Mouse (Mus musculus) embryonic facial prominence, embryonic 10.5 days (tissue): ENCODE measurements around the gene Hexim2. TPM values are rescaled to one million over a fixed set of nuclear protein-coding genes. Genes with fewer than 3 reads are reported as not detected.

Experiments
- DNase-seq: peaks from one replicate; pipeline ENCODE4 v3.0.0-alpha.2; 2017; ENCODE audit warnings: low spot score
- H3K27ac ChIP-seq: fragments of 300-500 bp; sonication (generic); replicated peaks from 2 replicates; pipeline ENCODE4 v1.5.1; 2016; ENCODE audit warnings: mild to moderate bottlenecking
- H3K27me3 ChIP-seq: fragments of 300-500 bp; sonication (generic); replicated peaks from 2 replicates; pipeline ENCODE4 v1.6.1; 2016; ENCODE audit warnings: low read depth, mild to moderate bottlenecking; ENCODE audit not compliant: poor library complexity, severe bottlenecking
- H3K36me3 ChIP-seq: fragments of 300-500 bp; sonication (generic); replicated peaks from 2 replicates; pipeline ENCODE4 v1.6.1; 2016; ENCODE audit warnings: mild to moderate bottlenecking, moderate library complexity
- H3K4me1 ChIP-seq: fragments of 300-500 bp; sonication (generic); 2 replicates; pipeline ENCODE4 v1.6.1; 2016
- H3K4me3 ChIP-seq: fragments of 300-500 bp; sonication (generic); 2 replicates; pipeline ENCODE4 v1.5.1; 2016; ENCODE audit warnings: mild to moderate bottlenecking, moderate library complexity
- H3K9me3 ChIP-seq: fragments of 300-500 bp; sonication (generic); 2 replicates; pipeline ENCODE4 v1.6.1; 2016; ENCODE audit warnings: mild to moderate bottlenecking
- WGBS: fragments of 180-500 bp; shearing (Covaris S2); methylation state at CpG from one replicate; pipeline ENCODE4 v1.1.7; 2016; 5-methylcytosine and 5-hydroxymethylcytosine counted together
- polyA plus RNA-seq: library from polyadenylated mRNA; unstranded; fragments of >200 nt; fragmentation: Nextera tagmentation; extraction: Ambion mirVana; gene quantifications from 2 replicates; pipeline ENCODE4 v1.2.1, GENCODE M21; 2016

Hexim2 gene
- polyA plus RNA-seq, 1 experiment from 2014 or later, result 8.4 TPM

GRCm38 (mm10) chr11:103114270-103114943, 17.8 kb upstream of the Hexim2 start:
- peaks cover 44% of the 10 kb centered on the region for H3K27me3 ChIP-seq
- H3K27ac ChIP-seq, result peak overlapping the region; percentile 96
- no peak for DNase-seq

GRCm38 (mm10) chr11:103115163-103116007, 16.8 kb upstream of the Hexim2 start:
- Histone ChIP-seq H3K36me3 (no peaks in the 10 kb centered on the region), H3K9me3 (no peaks in the 10 kb centered on the region), H3K27ac (peak overlapping the region; percentile 96), H3K27me3 (peaks cover 40% of the 10 kb centered on the region), H3K4me3 (peak overlapping the region; percentile 76), H3K4me1 (peaks cover 58% of the 10 kb centered on the region)
- under 1% methylated on average over 34 of the region's 34 CpGs for WGBS
- DNase-seq, result peak; percentile 85

More at GRCm38 (mm10) chr11:103114270-103114943, 17.8 kb upstream of the Hexim2 start:
- Histone ChIP-seq H3K36me3 (no peaks in the 10 kb centered on the region), H3K4me1 (peaks cover 58% of the 10 kb centered on the region), H3K4me3 (peak overlapping the region; percentile 76), H3K9me3 (no peaks in the 10 kb centered on the region)
- WGBS, result 84% methylated on average over 11 of the region's 11 CpGs

DNA sequence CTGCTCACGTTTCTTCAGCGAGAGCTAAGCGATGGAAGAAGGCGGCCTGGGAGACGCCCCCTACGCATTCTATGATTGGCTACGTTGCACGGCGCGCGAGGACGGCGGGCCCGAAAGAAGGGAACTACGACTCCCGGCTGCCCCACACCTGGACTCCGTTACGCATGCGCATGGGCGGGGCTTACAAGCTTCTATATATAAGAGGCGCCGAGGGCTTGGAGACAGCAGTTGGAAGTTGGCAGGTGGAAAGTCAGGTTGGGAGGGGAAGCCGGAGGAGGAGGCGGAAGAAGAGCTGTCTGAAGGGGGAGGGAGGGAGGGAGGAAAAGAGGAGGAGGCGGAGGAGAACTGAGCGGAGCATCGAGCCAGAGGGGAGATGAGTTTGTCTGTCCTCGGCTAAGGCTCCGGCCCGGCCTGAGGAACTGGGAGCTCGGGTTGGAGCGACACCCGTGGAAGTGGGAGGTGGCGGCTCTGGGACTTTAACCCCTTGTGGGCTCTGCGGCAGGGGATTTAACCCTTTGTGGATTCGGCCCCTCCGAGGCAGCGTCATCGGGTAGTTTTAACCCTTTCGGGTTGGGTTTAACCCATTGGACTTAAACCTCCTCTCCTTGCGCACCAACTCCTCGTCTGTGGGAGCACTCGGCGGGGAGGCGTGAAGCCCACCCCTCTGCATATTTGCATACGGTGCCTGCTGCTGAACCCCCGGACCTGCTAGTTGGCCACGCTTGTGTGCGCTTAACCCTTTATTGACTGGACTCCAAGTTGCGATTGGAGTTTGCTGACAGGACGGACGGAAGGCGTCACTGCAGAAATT, 16.0 kb upstream of the Hexim2 start, which contains the start of gene Hexim1:
Gene Hexim1 (plus strand): TSS at position 224 of the 811 bp plus-strand sequence.
- DNase-seq, result peak; percentile 100
- Histone ChIP-seq H3K36me3 (no peaks in the 10 kb centered on the region), H3K27ac (peak within 1 kb of the TSS; percentile 96), H3K27me3 (peaks cover 32% of the 10 kb centered on the region), H3K9me3 (no peaks in the 10 kb centered on the region), H3K4me3 (peak within 1 kb of the TSS; percentile 76), H3K4me1 (peaks cover 56% of the 10 kb centered on the region)
- WGBS, result under 1% methylated on average over 53 of the region's 53 CpGs

DNA sequence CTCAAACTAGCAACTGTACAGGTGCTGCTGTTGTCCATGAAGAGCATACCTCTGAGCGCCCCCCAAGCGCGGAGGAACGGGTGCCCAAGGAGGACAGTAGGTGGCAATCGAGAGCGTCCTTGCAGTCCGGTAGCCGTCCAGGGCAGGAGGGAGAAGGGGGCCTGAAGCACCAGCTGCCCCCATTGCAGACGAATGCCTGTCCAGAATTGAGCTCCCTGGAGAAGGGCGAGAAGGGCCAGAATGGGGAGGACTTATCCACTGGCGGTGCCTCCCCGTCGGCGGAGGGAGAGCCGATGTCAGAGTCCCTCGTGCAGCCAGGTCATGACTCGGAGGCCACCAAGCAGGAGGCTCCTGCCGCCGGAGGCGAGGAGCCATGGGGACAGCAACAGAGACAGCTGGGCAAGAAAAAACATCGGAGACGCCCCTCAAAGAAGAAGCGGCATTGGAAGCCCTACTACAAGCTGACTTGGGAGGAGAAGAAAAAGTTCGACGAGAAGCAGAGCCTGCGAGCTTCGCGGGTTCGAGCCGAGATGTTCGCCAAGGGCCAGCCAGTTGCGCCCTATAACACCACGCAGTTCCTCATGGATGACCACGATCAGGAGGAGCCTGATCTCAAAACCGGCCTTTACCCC, 15.2 kb upstream of the Hexim2 start:
- Histone ChIP-seq H3K4me1 (peaks cover 48% of the 10 kb centered on the region), H3K27me3 (peaks cover 24% of the 10 kb centered on the region), H3K36me3 (no peaks in the 10 kb centered on the region), H3K27ac (peak overlapping the region; percentile 96), H3K4me3 (peak overlapping the region; percentile 76), H3K9me3 (no peaks in the 10 kb centered on the region)
- DNase-seq, result peak; percentile 81
- under 1% methylated on average over 35 of the region's 35 CpGs for WGBS

DNA sequence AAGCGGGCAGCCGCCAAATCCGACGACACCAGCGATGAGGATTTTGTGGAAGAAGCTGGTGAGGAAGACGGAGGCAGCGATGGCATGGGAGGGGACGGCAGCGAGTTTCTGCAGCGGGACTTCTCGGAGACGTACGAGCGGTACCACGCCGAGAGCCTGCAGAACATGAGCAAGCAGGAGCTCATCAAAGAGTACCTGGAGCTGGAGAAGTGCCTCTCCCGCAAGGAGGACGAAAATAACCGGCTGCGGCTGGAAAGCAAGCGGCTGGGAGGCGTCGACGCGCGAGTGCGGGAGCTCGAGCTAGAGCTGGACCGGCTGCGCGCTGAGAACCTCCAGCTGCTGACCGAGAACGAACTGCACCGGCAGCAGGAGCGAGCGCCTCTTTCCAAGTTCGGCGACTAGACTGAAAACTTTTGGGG, 14.6 kb upstream of the Hexim2 start:
- Histone ChIP-seq H3K27ac (peak overlapping the region; percentile 96), H3K4me1 (peaks cover 42% of the 10 kb centered on the region), H3K4me3 (peak overlapping the region; percentile 76), H3K9me3 (no peaks in the 10 kb centered on the region), H3K27me3 (peaks cover 18% of the 10 kb centered on the region), H3K36me3 (no peaks in the 10 kb centered on the region)
- under 1% methylated on average over 38 of the region's 38 CpGs for WGBS
- DNase-seq, result peak; percentile 64

DNA sequence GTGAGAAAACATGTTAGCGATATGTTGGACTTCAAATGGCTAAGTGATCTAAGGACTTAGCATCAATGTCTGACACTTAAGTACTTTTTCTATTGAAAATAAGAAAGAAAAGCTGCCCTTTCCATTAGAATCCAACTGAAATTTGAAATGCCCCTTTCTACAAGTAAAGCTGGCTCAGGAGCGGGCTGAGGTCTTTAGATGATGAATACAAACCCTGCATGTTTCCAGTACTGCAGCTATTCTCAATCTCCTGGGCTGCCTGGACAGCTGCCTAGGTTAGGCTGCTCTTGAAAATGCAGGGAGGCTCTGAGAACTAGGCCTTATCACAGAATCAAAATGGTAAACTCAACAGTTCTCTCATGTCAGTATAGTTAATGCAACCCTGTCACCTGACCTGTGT, 13.4 kb upstream of the Hexim2 start:
- H3K4me3 ChIP-seq, result peak overlapping the region; percentile 76; the same call in 1 of the 2 replicates
- no peaks in the 10 kb centered on the region for H3K36me3 ChIP-seq
- H3K4me1 ChIP-seq, result peaks cover 37% of the 10 kb centered on the region
- H3K27me3 ChIP-seq, result peaks cover 6% of the 10 kb centered on the region
- H3K27ac ChIP-seq, result no peak overlapping the region
- no peaks in the 10 kb centered on the region for H3K9me3 ChIP-seq
- WGBS, result 87% methylated on average over 2 of the region's 2 CpGs
- DNase-seq, result no peak

- H3K27ac ChIP-seq, result no peak overlapping the region
- 0 out of 2 replicates have a peak, but pooled peaks cover 4% of the 10 kb centered on the region for H3K27me3 ChIP-seq
- H3K4me1 ChIP-seq, result peaks cover 34% of the 10 kb centered on the region
- 62% methylated on average over 5 of the region's 5 CpGs for WGBS
- DNase-seq, result no peak
- H3K4me3 ChIP-seq, result no peak overlapping the region
- no peaks in the 10 kb centered on the region for H3K9me3 ChIP-seq
- H3K36me3 ChIP-seq, result no peaks in the 10 kb centered on the region
Observed at GRCm38 (mm10) chr11:103119609-103120008, 12.6 kb upstream of the Hexim2 start.

DNA sequence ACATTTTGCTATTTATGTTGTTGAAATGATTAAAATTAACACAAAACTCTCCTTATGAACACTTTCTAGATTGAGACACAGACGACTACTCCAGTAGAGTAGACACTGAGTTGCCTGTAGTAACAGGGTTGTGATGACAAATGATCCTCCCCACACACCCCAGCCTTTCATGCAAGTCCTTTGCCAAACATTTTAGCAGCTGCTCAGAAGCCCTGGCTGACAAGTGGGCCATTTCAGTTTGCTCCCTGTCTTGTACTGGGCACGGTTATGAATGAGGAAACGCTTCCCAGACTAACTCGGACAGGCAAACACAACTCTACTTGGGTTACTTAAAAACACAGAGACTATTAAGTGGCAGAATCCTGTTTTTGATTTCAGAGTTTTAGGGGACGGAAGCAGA, 11.9 kb upstream of the Hexim2 start:
- Histone ChIP-seq H3K27ac (no peak overlapping the region), H3K4me1 (peaks cover 28% of the 10 kb centered on the region), H3K4me3 (no peak overlapping the region), H3K27me3 (0 out of 2 replicates have a peak, but pooled peaks cover 4% of the 10 kb centered on the region), H3K36me3 (no peaks in the 10 kb centered on the region), H3K9me3 (no peaks in the 10 kb centered on the region)
- DNase-seq, result no peak
- 79% methylated on average over 5 of the region's 5 CpGs for WGBS

- DNase-seq, result peak; percentile 100
- peaks cover 15% of the 10 kb centered on the region for H3K36me3 ChIP-seq
- H3K27me3 ChIP-seq, result no peaks in the 10 kb centered on the region
- H3K27ac ChIP-seq, result peak overlapping the region; percentile 100
- H3K4me1 ChIP-seq, result peaks cover 41% of the 10 kb centered on the region
- no peaks in the 10 kb centered on the region for H3K9me3 ChIP-seq
- WGBS, result under 1% methylated on average over 58 of the region's 58 CpGs
- peak overlapping the region; percentile 97 for H3K4me3 ChIP-seq
Observed at GRCm38 (mm10) chr11:103132576-103133455, 587 bp downstream of the Hexim2 start.

- no peak for DNase-seq
- peaks cover 22% of the 10 kb centered on the region for H3K36me3 ChIP-seq
- H3K27ac ChIP-seq, result peak overlapping the region; percentile 86
- peaks cover 41% of the 10 kb centered on the region for H3K4me1 ChIP-seq
- WGBS, result 54% methylated on average over 6 of the region's 6 CpGs
- H3K9me3 ChIP-seq, result no peaks in the 10 kb centered on the region
- H3K4me3 ChIP-seq, result peak overlapping the region; percentile 97
- H3K27me3 ChIP-seq, result no peaks in the 10 kb centered on the region
Observed at GRCm38 (mm10) chr11:103133456-103134185, 1.4 kb downstream of the Hexim2 start.
